Mouse (Mus musculus) heart, adult 2 months (tissue): ENCODE measurements at regions not wholly inside any gene's neighbourhood (a gene's known extent, or its start where the extent isn't known, plus 50 kb on each side); places are given as distances from the start of the nearest gene placed in this dataset.

Experiments used
- DNase-seq, 2 experiments: peaks; one replicate each; pipeline ENCODE4 v3.0.0; 2021
- H3K27ac ChIP-seq: fragments of 200-600 bp; 2 replicates; pipeline ENCODE4 v1.8.1; 2022
- H3K27me3 ChIP-seq: fragments of 200-500 bp; 2 replicates; pipeline ENCODE4 v1.6.1; 2012; ENCODE audit warnings: mild to moderate bottlenecking, low read length, inconsistent platforms, mixed read lengths; ENCODE audit not compliant: control insufficient read depth, insufficient read depth
- H3K36me3 ChIP-seq: fragments of 200-500 bp; 2 replicates; pipeline ENCODE4 v1.6.1; 2012; ENCODE audit warnings: low read length, inconsistent platforms; ENCODE audit not compliant: control insufficient read depth, insufficient read depth
- H3K4me1 ChIP-seq: fragments of 200-500 bp; 2 replicates; pipeline ENCODE4 v1.6.1; 2011; ENCODE audit warnings: low read length; ENCODE audit not compliant: control insufficient read depth, insufficient read depth
- H3K4me3 ChIP-seq: fragments of 200-600 bp; 2 replicates; pipeline ENCODE4 v1.8.1; 2022
- H3K79me2 ChIP-seq: fragments of 200-500 bp; replicated peaks from 2 replicates; pipeline ENCODE4 v1.6.1; 2012; ENCODE audit warnings: mild to moderate bottlenecking, inconsistent platforms, low read length, moderate library complexity, mixed read lengths; ENCODE audit not compliant: control insufficient read depth, insufficient read depth
- H3K9ac ChIP-seq: fragments of 200-500 bp; 2 replicates; pipeline ENCODE4 v1.6.1; 2012; ENCODE audit warnings: low read depth, mild to moderate bottlenecking, control low read depth, inconsistent platforms, low read length, mixed read lengths
- CTCF ChIP-seq: fragments of 200-600 bp; IDR thresholded peaks from 2 replicates; pipeline ENCODE4 v1.8.1; 2022; ENCODE audit warnings: antibody characterized with exemption, mild to moderate bottlenecking, moderate library complexity
- EP300 ChIP-seq: fragments of 200-500 bp; IDR thresholded peaks from 2 replicates; pipeline ENCODE4 v1.6.1; 2011; ENCODE audit warnings: low read depth, low read length, control low read depth; ENCODE audit not compliant: insufficient read depth
- POLR2A ChIP-seq: fragments of 200-500 bp; IDR thresholded peaks from 2 replicates; pipeline ENCODE4 v1.6.1; 2011; ENCODE audit warnings: mild to moderate bottlenecking, low read depth, low read length, control low read depth; ENCODE audit not compliant: insufficient read depth
- WGBS: fragments of 180-500 bp; shearing (Covaris S2); methylation state at CpG from one replicate; pipeline ENCODE4 v1.1.7; 2018; 5-methylcytosine and 5-hydroxymethylcytosine counted together
- intact Hi-C: fragments of 180-260 bp; cut with DNase I; formaldehyde crosslinking; loops from one replicate; pipeline ENCODE4 v1.15.1; 2025

DNA sequence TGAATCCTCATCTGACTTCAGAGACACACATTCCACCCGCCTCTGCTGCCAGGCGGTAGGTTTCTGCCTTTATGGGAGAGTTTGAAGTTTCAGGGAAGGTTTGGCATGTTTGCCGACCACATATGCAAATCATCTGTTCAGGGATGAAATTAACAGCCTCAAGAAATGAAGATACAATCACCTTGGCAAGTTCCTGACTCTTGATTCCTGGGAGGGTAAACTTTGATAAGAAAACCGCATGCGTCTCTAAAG lies 2636.0 kb upstream of the Gm7489 start:
- peak; percentile 9 to 21 for DNase-seq
- Histone ChIP-seq H3K79me2 (no peaks in the 10 kb centered on the region), H3K4me3 (no peak overlapping the region), H3K27me3 (no peaks in the 10 kb centered on the region), H3K36me3 (no peaks in the 10 kb centered on the region), H3K27ac (no peak overlapping the region), H3K4me1 (no peaks in the 10 kb centered on the region; the same call in 1 of the 2 replicates), H3K9ac (no peak overlapping the region)
- 63% methylated on average over 5 of the region's 5 CpGs for WGBS
- intact Hi-C loops: loop anchor here (10.0 kb wide), 1 partner anchor 346 kb away; no protein-coding TSS in a partner anchor
- TF ChIP-seq EP300: no peak
- no peak for TF ChIP-seq CTCF
- no peak for TF ChIP-seq POLR2A

DNA sequence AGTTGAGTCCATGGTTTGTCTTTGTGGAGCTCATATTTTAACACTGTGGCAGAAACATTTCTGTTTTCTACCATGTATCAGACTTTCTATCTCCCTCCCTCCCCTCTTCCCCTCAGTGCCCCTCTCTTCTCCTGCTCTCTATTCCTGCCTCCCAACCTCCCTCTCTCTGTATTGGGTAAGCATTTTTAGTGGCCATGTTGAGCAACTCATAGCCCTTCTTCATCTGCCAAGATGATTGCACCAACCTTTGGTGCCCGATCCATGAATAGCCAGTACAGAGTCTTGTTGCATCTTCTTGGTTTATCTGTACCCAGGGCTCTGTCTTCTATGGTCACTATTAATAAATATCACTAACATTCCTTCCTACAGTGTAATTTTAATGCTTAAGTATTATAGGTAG lies 2630.6 kb upstream of the Gm7489 start:
- Histone ChIP-seq H3K9ac (no peak overlapping the region), H3K27me3 (no peaks in the 10 kb centered on the region), H3K36me3 (no peaks in the 10 kb centered on the region), H3K79me2 (no peaks in the 10 kb centered on the region), H3K4me3 (no peak overlapping the region), H3K27ac (no peak overlapping the region), H3K4me1 (no peaks in the 10 kb centered on the region)
- WGBS: 100% methylated on average over 1 of the region's 1 CpGs
- intact Hi-C loops: no loop called here
- TF ChIP-seq POLR2A (no peak), EP300 (no peak), CTCF (no peak)
- no peak for DNase-seq

DNA sequence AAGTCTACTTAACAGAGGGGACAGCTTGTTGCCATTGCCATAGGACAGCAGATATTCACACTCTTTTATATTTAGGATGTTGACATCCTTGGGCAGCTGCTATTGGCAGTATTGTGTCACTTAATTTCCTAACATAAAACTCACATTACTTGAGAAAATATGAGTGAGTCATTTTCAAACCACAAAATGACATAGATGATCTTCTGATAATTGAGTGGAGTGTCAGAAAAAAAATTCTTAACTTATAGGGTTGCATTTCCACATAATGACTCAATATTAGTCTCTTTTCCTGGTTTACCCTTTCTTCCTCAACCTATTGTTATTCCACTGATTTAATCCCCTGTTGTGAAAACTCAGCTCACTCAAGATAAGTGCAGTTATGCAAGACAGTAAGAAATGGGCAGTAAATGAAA lies 2629.5 kb upstream of the Gm7489 start:
- Histone ChIP-seq H3K9ac (no peak overlapping the region), H3K4me1 (no peaks in the 10 kb centered on the region), H3K36me3 (no peaks in the 10 kb centered on the region), H3K27me3 (no peaks in the 10 kb centered on the region), H3K27ac (no peak overlapping the region), H3K79me2 (no peaks in the 10 kb centered on the region), H3K4me3 (no peak overlapping the region)
- TF ChIP-seq POLR2A: no peak
- no peak for TF ChIP-seq EP300
- TF ChIP-seq CTCF: no peak
- no peak for DNase-seq
- intact Hi-C loops: no loop called here

DNA sequence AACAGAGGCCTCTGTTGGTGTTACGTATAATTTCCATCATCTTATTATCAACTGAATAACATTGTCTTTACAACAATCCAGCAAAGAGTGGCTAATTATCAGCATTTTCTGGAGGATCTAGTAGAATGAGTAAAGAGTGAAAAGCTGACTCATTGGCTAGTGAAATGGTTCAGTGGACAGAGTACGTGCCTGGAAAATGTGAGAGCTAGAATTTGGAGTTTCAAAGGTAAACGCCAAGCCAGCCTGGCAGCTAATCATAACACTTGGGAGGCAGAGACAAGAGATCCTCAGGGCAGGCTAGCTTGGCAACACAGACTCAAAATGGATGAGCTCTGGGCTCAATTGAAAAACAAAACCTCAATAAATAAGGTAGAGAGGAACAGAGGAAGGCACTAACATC lies 2628.0 kb upstream of the Gm7489 start:
- 77% methylated on average over 3 of the region's 3 CpGs for WGBS
- Histone ChIP-seq H3K27ac (no peak overlapping the region), H3K79me2 (no peaks in the 10 kb centered on the region), H3K9ac (no peak overlapping the region), H3K27me3 (no peaks in the 10 kb centered on the region), H3K4me3 (no peak overlapping the region), H3K4me1 (no peaks in the 10 kb centered on the region), H3K36me3 (no peaks in the 10 kb centered on the region)
- DNase-seq: no peak
- TF ChIP-seq POLR2A (no peak), CTCF (no peak), EP300 (no peak)
- intact Hi-C loops: no loop called here

DNA sequence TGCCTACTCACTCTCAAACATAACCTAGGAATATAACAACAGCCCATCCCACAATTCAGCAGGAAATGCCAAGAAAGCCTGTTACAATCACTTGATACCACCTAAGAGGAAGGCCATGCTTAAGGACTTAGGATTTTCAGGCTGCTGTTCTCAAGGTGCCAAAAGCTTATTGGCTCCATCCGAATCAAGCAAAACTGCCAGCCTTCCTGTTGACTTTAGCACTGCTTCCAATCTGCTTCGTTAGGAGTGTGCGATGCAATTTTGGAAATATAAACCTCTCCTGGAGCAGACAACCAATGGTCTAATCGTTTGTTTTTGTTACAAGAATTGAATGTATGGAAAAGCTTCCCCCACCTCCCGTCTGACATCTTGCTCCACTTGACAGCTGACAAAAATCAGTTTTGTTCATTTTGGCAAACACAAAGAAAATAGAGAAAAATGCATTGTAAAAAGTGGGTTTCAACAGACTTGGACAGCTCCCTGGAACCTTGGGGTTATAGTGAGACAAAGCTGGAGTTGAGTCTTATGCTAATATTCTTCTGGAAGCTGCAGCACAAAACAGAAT lies 2620.0 kb upstream of the Gm7489 start:
- 33% methylated on average over 5 of the region's 5 CpGs for WGBS
- intact Hi-C loops: no loop called here
- no peak overlapping the region for H3K4me3 ChIP-seq
- TF ChIP-seq POLR2A (no peak), CTCF (no peak), EP300 (no peak)
- no peaks in the 10 kb centered on the region for H3K36me3 ChIP-seq
- no peaks in the 10 kb centered on the region for H3K4me1 ChIP-seq
- H3K9ac ChIP-seq: no peak overlapping the region
- DNase-seq: no peak
- no peak overlapping the region for H3K27ac ChIP-seq
- no peaks in the 10 kb centered on the region for H3K27me3 ChIP-seq
- no peaks in the 10 kb centered on the region for H3K79me2 ChIP-seq

DNA sequence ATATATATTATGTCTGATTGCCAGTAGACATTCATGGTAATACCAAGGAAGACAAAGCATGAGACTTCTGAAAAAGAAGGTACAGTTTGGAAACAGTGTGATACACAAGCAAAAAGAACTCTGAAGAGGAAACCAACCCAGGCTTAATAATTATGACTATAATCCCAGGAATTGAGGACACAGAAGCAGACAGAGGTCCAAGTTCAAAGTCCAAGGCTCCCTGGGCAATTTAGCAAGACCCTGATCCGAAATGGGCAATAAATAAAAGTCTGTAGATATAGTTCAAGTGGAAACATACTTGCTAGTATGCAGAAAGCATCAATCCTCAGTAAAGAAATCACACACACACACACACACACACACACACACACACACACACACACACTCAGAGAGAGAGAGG lies 2618.7 kb upstream of the Gm7489 start:
- peaks cover 1% of the 10 kb centered on the region; the same call in 1 of the 2 replicates for H3K4me1 ChIP-seq
- no peak overlapping the region for H3K4me3 ChIP-seq
- no peak overlapping the region for H3K27ac ChIP-seq
- no peaks in the 10 kb centered on the region for H3K36me3 ChIP-seq
- intact Hi-C loops: no loop called here
- no peaks in the 10 kb centered on the region for H3K27me3 ChIP-seq
- TF ChIP-seq EP300 (no peak), POLR2A (no peak), CTCF (no peak)
- no peak overlapping the region for H3K9ac ChIP-seq
- no peak for DNase-seq
- WGBS: 47% methylated on average over 1 of the region's 1 CpGs
- H3K79me2 ChIP-seq: no peaks in the 10 kb centered on the region
